Mouse (Mus musculus) embryonic fibroblast, embryonic 13.5 days (primary cell): ENCODE measurements around the gene Rrp1b.

Source experiments
- CTCF ChIP-seq: IDR thresholded peaks from 2 replicates; pipeline ENCODE4 v1.5.1; 2011; ENCODE audit warnings: mild to moderate bottlenecking, control low read depth, low read length, moderate library complexity, borderline replicate concordance; ENCODE audit not compliant: insufficient read depth
- POLR2A ChIP-seq: IDR thresholded peaks from 2 replicates; pipeline ENCODE4 v1.6.1; 2011; ENCODE audit warnings: low read depth, mild to moderate bottlenecking, control low read depth, low read length, moderate library complexity

GRCm38 (mm10) chr17:32092895-32093294 lies 57.0 kb downstream of the Rrp1b start:
- TF ChIP-seq CTCF (peak; percentile 16; the same call in 1 of the 2 replicates), POLR2A (no peak)
